Mouse (Mus musculus) layer of hippocampus, adult 8-10 months (tissue): ENCODE measurements around the gene Fcrla. TPM values are rescaled to one million over a fixed set of nuclear protein-coding genes. Genes with fewer than 3 reads are reported as not detected.

Source experiments
- DNase-seq, 2 experiments: peaks; one replicate each; pipeline ENCODE4 v3.0.0; 2022; ENCODE audit warnings: low spot score in 2 of 2
- total RNA-seq, 4 experiments: library from RNA; stranded (reverse); gene quantifications; 2 replicates each; pipeline ENCODE4 v1.2.4; 2022

The Fcrla gene
- total RNA-seq, 4 experiments from 2014 or later, result not detected

DNA sequence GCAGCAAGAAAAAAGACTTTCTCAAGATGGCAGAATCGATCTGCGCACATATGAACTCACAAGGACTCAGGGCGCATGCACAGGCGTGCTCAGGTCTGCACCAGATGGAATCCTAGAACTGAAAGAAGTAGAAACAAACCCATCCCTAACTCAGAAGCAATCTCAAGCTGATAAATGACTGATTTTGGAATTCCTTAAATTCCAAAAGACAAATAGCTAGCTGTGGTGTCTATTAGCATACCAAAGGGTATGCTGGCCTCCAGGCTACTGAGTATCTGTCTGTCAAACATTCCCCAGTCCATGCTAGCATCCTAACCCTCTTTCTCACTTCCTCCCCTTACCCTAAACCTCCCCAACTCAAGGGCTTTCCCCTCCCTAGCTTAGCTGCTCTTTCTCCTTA is 38.1 kb downstream of the Fcrla start:
- no peak for DNase-seq

DNA sequence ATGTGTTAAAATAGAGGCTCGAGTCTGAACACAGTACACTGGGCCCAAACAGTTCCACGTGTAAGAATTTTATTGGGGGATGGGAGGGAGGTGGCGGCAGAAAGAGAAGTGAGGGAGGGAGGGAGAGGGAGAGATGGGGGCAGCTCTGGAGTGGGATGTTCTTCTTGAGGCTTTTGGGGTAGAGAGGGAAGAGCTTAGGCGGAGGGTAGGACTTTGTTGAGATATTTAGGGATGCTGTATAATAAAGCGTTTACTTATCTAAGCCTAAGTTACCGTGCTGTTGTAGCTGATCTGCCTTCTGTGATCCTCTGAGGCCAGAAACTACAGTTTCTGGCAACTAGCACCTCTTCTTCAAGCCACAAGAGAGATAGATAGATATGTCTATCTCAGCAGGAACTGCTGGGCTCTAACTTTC is 41.3 kb downstream of the Fcrla start:
- DNase-seq, result no peak

DNA sequence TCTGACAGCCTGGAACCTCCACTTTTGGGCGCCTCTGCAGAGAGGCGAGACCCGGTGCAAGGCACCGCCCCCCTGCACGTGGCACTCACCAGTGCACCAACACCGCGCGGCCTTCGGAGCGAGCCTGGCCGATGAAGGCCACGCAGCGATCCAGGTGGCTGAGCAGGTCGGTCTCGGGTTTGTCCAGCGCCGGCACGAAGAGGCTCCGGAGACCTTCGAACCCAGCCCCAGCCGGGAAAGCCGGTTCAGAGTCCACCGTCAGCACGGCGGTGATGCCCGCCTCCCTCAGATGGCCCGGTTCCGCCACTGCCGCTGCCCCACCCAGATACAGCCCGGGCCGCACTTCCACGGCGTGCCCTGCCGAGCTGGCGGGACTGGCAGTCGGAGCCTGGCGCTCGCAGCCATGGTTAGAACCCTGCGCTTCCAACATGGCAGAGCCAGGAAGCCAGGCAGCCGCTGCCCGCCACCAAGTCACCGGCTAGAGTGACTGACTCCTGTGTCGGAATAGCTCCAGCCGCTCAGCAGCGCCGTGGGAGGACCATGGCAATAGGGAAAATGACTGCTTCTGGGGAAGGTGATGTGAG is 42.3 kb downstream of the Fcrla start, which contains the start of the genes Gm26620 and Dusp12:
Gm26620 (plus strand) TSS at position 88 of the 584 bp plus-strand sequence.
Dusp12 (minus strand) TSS at position 563 of the 584 bp plus-strand sequence.
- peak; percentile 86 to 89 for DNase-seq

DNA sequence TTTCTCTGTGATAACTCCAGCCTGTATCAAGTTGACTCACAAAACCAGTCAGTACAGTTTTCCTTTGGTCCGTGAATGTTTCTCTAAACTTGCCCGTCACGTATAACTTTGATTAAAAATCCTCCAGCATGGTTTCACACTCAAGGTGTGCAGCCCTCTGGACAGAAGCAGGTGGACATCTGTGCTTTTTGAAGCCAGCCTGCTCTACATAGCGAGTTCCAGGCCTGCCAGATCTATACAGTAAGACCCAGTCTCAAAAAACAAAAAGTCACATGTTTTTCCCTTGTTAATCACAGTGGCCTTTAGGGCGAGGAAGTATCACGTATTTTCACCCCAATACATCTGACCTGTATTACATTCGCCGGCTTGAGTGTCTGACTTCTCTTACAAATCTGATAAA is 43.0 kb downstream of the Fcrla start:
- no peak for DNase-seq

DNA sequence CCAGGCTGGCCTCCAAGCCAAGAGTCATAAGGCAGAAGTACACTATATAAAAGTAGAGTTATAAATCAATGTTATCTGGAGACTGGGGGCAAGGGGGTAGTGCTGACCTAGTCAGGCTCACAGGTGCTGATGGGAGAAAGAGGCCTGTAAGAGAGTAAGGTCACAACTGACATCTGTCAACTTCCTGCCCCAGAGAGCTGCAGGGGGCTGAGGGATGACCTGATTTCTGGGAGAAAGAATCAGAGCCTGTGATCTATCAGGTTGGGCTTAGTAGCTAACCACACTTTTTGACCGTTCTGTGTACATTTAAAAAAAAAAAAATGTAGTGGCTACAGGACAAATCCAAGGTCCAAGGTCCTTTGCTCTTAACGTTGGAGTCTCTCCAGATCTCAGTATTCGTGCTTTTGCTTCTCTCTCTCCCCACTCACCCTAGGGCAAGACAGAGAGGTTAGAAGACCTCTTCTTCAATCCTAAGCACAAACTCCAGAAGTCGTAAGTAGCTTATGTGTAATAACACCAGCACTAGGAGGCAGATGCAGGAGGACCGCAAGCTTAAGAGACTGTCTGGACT is 44.4 kb downstream of the Fcrla start:
- no peak for DNase-seq

DNA sequence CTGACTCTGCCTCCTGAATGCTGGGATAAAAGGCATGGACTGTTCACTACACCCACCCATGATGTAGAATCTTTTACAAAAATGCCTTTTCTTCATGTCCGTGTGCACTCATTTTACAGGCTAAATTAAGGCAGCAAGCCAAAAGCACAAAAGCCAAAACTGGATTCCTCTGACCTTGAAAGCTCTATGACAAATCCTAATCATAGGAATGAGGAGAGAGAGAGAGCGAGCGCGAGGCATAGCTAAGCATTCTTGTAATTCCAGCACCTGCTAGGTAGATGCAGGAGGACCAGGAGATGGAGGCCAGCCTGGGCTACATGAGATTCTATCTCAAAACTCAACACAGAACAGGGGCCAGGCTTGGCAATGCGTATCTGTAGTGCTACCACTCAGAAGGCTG is 50.5 kb downstream of the Fcrla start:
- DNase-seq, result no peak

DNA sequence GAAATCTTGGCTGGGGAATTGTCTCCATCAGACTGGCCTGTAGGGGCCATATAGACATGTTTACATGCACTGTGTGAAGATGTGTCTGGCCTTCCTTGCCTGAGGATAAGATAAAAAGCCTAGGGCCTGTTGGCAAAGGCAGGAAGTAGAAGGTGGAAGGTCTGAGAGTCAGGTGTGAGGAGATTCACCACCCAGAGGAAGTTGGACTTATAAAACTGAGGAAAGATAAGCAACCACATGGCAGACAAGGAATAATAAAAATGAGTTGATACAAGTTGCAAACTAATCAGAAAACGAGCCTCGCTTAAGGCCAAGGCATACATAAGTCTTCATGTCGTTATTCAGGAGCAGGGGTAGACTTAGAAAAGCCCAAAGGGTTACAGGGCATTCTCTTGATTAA is 51.7 kb downstream of the Fcrla start:
- no peak for DNase-seq

DNA sequence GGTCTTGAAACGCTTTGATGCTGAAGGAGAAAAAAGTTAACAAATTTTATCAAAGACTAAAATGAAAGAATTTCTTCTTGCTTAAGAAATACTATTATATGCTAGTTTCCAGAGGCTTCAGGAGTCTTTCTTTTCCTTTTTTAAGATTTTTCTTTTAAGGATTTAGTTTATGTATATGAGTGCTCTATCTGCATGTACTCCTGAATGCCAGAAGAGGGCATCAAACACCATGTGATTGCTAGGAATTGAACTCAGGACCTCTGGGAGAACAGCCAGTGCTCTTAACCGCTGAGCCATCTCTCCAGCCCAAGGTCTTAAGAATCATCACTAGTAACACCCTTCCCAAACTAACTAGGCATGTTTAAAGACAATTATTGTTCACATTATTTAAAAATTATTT is 55.4 kb downstream of the Fcrla start:
- no peak for DNase-seq

DNA sequence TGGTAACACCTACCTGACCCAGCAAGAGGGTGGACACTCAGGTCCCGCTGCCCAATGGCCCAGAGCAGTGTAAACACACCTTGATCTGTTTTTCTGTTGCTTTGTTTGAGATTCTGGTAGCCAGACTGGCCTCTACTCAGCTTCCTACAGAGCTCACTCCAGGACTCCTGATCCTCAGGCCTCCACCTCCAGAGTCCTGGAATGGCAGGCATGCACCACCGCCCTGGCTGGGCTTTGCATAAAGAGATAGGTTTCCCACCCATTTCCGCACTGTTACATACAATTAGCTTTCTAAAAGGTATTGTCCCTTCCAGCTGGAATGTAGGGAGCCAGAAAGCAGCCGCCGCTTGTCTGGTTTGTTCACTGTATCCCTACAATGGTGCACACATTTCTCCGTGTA is 56.0 kb downstream of the Fcrla start:
- DNase-seq, result no peak

DNA sequence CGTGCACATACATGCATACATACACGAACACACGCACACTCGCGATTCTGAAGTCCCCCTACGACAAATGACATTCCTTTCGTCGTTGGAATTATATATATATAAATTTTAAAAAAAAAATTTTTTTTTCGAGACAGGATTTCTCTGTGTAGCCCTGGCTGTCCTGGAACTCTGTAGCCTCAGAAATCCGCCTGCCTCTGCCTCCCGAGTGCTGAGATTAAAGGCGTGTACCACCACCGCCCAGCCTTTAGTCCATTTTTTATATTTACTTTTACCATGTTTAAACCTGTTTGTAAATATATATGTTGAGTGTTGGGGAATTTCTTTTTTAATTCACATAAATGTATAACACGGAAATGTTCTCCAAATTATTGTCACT is 58.5 kb downstream of the Fcrla start:
- DNase-seq, result no peak

DNA sequence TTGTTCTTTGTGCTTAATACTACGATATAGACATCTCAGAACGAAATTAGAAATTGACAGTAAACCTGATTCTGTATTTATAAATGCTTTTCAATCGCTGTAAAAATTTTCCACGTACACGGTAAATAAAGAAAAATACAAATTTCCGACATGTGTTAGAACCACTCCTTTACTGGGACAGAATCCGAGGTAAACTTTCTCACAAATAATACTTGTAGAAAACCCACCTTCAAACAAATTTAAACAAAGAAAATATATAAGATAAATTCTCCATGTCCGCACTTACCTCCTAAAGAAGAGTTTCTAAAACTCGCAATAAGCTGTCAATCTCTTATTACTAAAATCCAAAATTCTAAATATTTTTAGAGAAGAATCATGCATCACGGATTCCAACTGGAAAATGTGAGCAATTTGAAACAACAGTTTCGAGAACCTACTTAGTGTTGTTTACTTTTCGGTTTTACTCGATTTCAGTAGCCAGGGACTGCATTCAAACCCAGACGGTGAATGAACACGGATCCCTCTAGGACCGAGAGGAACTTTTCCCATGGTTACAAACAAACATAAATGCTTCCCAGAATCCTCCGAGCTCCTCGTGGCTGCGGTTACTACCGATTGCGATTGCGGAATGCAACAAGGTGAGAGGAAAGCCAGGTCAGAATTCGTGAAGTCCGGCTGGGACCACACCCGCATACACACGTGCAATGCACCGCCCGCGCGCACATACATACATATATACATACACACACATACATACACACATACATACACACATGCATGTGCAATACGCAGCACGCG is 59.1 kb downstream of the Fcrla start:
- peak; percentile 61 to 79 for DNase-seq

DNA sequence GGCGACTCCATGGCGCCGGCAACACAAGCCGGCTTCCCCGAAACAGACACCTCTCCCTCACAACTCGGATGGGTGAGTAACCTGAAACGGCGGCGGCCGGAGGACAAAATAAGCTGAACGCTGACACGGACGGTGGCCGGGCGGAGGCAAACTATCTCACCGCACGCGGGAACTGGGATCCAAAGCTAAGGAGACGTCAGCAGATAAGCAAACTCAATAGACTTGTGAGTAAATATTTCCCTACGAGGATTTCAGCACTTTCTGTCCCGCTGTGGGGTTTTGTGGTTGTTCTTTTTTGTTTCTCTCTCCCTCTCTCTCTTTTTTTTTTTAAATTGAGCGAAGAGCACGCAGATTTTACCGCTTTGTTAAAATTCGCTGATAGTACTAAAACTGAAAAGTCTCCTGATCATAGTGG is 59.7 kb downstream of the Fcrla start, which contains the start of gene Atf6:
Atf6 (minus strand) TSS at position 81 of the 415 bp plus-strand sequence.
- peak; percentile 93 to 97 for DNase-seq

Other genes starting within 250 kb of the Fcrla start
- 10 to 100 TPM; 44.3 to 51.8 (median 48.5) TPM for gene Atf6, start 59.8 kb downstream of the Fcrla start, total RNA-seq
- gene Gm26620, start 42.5 kb downstream of the Fcrla start, total RNA-seq, result 1 to 10 TPM in 1 of 4 experiments, under 1 TPM in 1, not detected in 2; 0.68 to 1.3 TPM
- 10 to 100 TPM; 15.0 to 24.3 (median 19.4) TPM for gene Dusp12, start 42.0 kb downstream of the Fcrla start, total RNA-seq
- under 1 TPM; 0.25 to 0.61 (median 0.41) TPM for gene Fcrlb, start 14.6 kb downstream of the Fcrla start, total RNA-seq
- gene Fcgr2b, start 49.0 kb upstream of the Fcrla start, total RNA-seq, result 10 to 100 TPM in 2 of 4 experiments, 1 to 10 TPM in 2; 4.2 to 46.4 (median 21.4) TPM
- gene Fcgr4, start 91.3 kb upstream of the Fcrla start, total RNA-seq, result 1 to 10 TPM in 2 of 4 experiments, not detected in 2; 1.5 to 1.7 TPM
- gene Fcgr3, start 137.4 kb upstream of the Fcrla start, total RNA-seq, result 10 to 100 TPM; 10.6 to 67.7 (median 34.1) TPM
- 1 to 10 TPM in 2 of 4 experiments, under 1 TPM in 2; 0.43 to 3.1 (median 1.3) TPM for gene Cfap126, start 186.3 kb upstream of the Fcrla start, total RNA-seq
- 100 to 1,000 TPM; 201 to 206 (median 203) TPM for gene Sdhc, start 223.0 kb upstream of the Fcrla start, total RNA-seq
- not detected for gene Mpz, start 223.1 kb upstream of the Fcrla start, total RNA-seq